Mouse (Mus musculus): ENCODE data around the gene Tmem262.

DNA sequence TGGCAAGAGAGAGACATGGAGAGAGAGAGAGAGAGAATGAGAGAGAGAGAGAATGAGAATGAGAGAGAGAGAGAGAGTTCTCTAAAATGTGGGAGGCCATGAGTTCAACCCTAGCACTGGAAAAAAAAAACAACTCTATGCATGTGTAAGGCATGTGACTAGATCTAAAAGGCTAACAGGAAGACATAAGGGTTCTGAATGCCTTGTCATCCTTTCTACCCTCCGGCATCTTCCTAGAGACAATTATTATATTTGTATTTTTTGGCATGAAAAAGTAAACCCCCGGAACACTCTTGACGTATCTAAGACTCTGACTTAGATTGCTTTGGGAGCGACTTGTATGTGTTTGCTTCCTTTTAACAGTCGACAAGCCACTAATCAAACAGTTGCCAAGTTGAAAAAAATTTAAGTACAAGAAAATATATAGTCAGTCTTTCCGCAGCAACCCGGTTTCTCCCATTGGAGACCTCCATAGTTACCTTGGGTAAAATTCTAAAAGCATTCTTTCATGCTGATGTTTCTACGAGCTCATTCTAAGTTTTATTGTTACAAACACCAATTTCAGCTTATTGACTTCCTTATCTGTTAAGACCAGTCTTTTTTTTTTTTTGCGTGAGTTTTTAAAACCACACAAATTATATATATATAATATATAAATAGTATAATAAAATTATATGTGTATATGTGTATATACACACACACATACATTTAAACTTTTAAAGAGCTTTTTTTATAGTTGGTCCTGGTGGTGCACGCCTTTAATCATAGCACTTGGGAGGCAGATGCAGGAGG, 47.2 kb downstream of the Tmem262 start:
- TF ChIP-seq CTCF (IDR thresholded peaks at IDR 0.05; ENCODE audit: low read depth) (no peak), EP300 (optimal IDR thresholded peaks at IDR 0.05) (no peak)

Data from stomach, postnatal 0 days (tissue).